Mouse (Mus musculus) heart, postnatal 0 days (tissue): ENCODE data around the gene Col4a1. TPM values are rescaled to one million over a fixed set of nuclear protein-coding genes. Genes with fewer than 3 reads are reported as not detected.

Experiments used
- ATAC-seq: fragments of 200-750 bp; cut with Nextera tagmentation; 2 replicates; pipeline ENCODE4 v1.8.0; 2017; ENCODE audit warnings: low read depth, moderate number of reproducible peaks, moderate library complexity; ENCODE audit not compliant: insufficient read depth
- DNase-seq: peaks from one replicate; pipeline ENCODE4 v3.0.0-alpha.2; 2016; ENCODE audit warnings: low spot score
- H3K27ac ChIP-seq: fragments of 300-500 bp; sonication (generic); 2 replicates; pipeline ENCODE4 v1.5.1; 2014; ENCODE audit warnings: low read depth, mild to moderate bottlenecking
- H3K27me3 ChIP-seq: fragments of 300-500 bp; sonication (generic); 2 replicates; pipeline ENCODE4 v1.6.1; 2014; ENCODE audit warnings: low read length, mixed read lengths; ENCODE audit not compliant: control insufficient read depth, insufficient read depth
- H3K36me3 ChIP-seq: fragments of 300-500 bp; sonication (generic); replicated peaks from 2 replicates; pipeline ENCODE4 v1.6.1; 2014; ENCODE audit warnings: low read length, mixed read lengths; ENCODE audit not compliant: control insufficient read depth, insufficient read depth
- H3K4me1 ChIP-seq: fragments of 300-500 bp; sonication (generic); 2 replicates; pipeline ENCODE4 v1.6.1; 2014; ENCODE audit warnings: antibody characterized with exemption; ENCODE audit not compliant: control insufficient read depth, insufficient read depth
- H3K4me2 ChIP-seq: fragments of 300-500 bp; sonication (generic); 2 replicates; pipeline ENCODE4 v1.6.1; 2014; ENCODE audit warnings: low read depth, mild to moderate bottlenecking, low read length, moderate library complexity
- H3K4me3 ChIP-seq: fragments of 300-500 bp; sonication (generic); 2 replicates; pipeline ENCODE4 v1.5.1; 2014; ENCODE audit warnings: low read depth, low read length
- H3K9ac ChIP-seq: fragments of 300-500 bp; sonication (generic); replicated peaks from 2 replicates; pipeline ENCODE4 v1.6.1; 2014; ENCODE audit warnings: low read depth, low read length, mixed read lengths
- H3K9me3 ChIP-seq: fragments of 300-500 bp; sonication (generic); replicated peaks from 2 replicates; pipeline ENCODE4 v1.6.1; 2016; ENCODE audit warnings: low read length; ENCODE audit not compliant: control insufficient read depth
- CTCF ChIP-seq: IDR thresholded peaks from 2 replicates; pipeline ENCODE4 v1.5.1; 2016; ENCODE audit warnings: antibody characterized with exemption, control low read depth, low read depth
- EP300 ChIP-seq: IDR thresholded peaks from 2 replicates; pipeline ENCODE4 v1.6.1; 2016; ENCODE audit warnings: antibody characterized with exemption, low read depth
- WGBS: fragments of 180-500 bp; shearing (Covaris S2); extraction: QIAGEN DNeasy Blood & Tissue Kit; methylation state at CpG from one replicate; pipeline ENCODE4 v1.1.7; 2014; 5-methylcytosine and 5-hydroxymethylcytosine counted together
- polyA plus RNA-seq: library from polyadenylated mRNA; unstranded; fragments of >200 nt; fragmentation: Nextera tagmentation; extraction: Ambion mirVana; gene quantifications from 2 replicates; pipeline ENCODE4 v1.2.1, GENCODE M21; 2015
- total RNA-seq: library from RNA; depleted of rRNA; stranded (reverse); fragments of >200 nt; gene quantifications from 2 replicates; pipeline ENCODE4 v1.2.3, GENCODE M21; 2014; ENCODE audit warnings: low replicate concordance

The Col4a1 gene
- total and polyA plus RNA-seq, 2 experiments from 2014 or later: 191 to 921 TPM

- H3K4me2 ChIP-seq: no peak overlapping the region
- ATAC-seq (no peak; the same call in 1 of the 2 replicates), DNase-seq (no peak)
- no peaks in the 10 kb centered on the region for H3K9me3 ChIP-seq
- no peak overlapping the region for H3K4me3 ChIP-seq
- TF ChIP-seq EP300 (no peak), CTCF (no peak)
- WGBS: 65% methylated on average over 11 of the region's 11 CpGs
- H3K27ac ChIP-seq: no peak overlapping the region
- no peaks in the 10 kb centered on the region for H3K4me1 ChIP-seq
- H3K27me3 ChIP-seq: no peaks in the 10 kb centered on the region
- peaks cover 45% of the 10 kb centered on the region for H3K36me3 ChIP-seq
- H3K9ac ChIP-seq: no peak overlapping the region
These were observed 115.4 kb downstream of the Col4a1 start for GRCm38 (mm10) chr8:11197261-11197660.

GRCm38 (mm10) chr8:11192719-11193324, 119.8 kb downstream of the Col4a1 start:
- H3K36me3 ChIP-seq: peaks cover 3% of the 10 kb centered on the region; the same call in 1 of the 2 replicates
- DNase-seq: no peak
- H3K4me2 ChIP-seq: no peak overlapping the region
- no peak for TF ChIP-seq CTCF
- TF ChIP-seq EP300: no peak
- no peak overlapping the region for H3K4me3 ChIP-seq
- WGBS: 55% methylated on average over 12 of the region's 12 CpGs
- H3K27me3 ChIP-seq: peaks cover 8% of the 10 kb centered on the region; the same call in 1 of the 2 replicates
- H3K4me1 ChIP-seq: 0 out of 2 replicates have a peak, but pooled peaks cover 3% of the 10 kb centered on the region
- H3K9ac ChIP-seq: no peak overlapping the region
- H3K27ac ChIP-seq: no peak overlapping the region
- ATAC-seq: no peak
- H3K9me3 ChIP-seq: no peaks in the 10 kb centered on the region

- ATAC-seq (peak; percentile 22; the same call in 1 of the 2 replicates), DNase-seq (peak; percentile 75)
- under 1% methylated on average over 46 of the region's 46 CpGs for WGBS
- Histone ChIP-seq H3K4me2 (peak overlapping the region; percentile 65), H3K36me3 (no peaks in the 10 kb centered on the region), H3K4me3 (peak overlapping the region; percentile 36), H3K27me3 (peaks cover 9% of the 10 kb centered on the region; the same call in 1 of the 2 replicates), H3K9me3 (no peaks in the 10 kb centered on the region), H3K4me1 (peaks cover 18% of the 10 kb centered on the region), H3K9ac (peak overlapping the region; percentile 24; the same call in 1 of the 2 replicates), H3K27ac (no peak overlapping the region)
- TF ChIP-seq CTCF: peak; percentile 95
- TF ChIP-seq EP300: no peak
These were observed 124.9 kb downstream of the Col4a1 start for GRCm38 (mm10) chr8:11187581-11188271.

- H3K27ac ChIP-seq: no peak overlapping the region
- no peak for DNase-seq
- no peak overlapping the region for H3K4me2 ChIP-seq
- no peaks in the 10 kb centered on the region for H3K36me3 ChIP-seq
- peaks cover 9% of the 10 kb centered on the region; the same call in 1 of the 2 replicates for H3K27me3 ChIP-seq
- H3K4me1 ChIP-seq: peaks cover 24% of the 10 kb centered on the region
- no peaks in the 10 kb centered on the region for H3K9me3 ChIP-seq
- H3K9ac ChIP-seq: no peak overlapping the region
- H3K4me3 ChIP-seq: no peak overlapping the region
- no peak for ATAC-seq
- TF ChIP-seq CTCF (no peak), EP300 (no peak)
- 31% methylated on average over 4 of the region's 4 CpGs for WGBS
These were observed 126.2 kb downstream of the Col4a1 start for GRCm38 (mm10) chr8:11186456-11186855.

GRCm38 (mm10) chr8:11185672-11186071, 127.0 kb downstream of the Col4a1 start:
- DNase-seq (no peak), ATAC-seq (no peak)
- Histone ChIP-seq H3K4me3 (no peak overlapping the region), H3K4me1 (peaks cover 24% of the 10 kb centered on the region), H3K27ac (no peak overlapping the region), H3K36me3 (no peaks in the 10 kb centered on the region), H3K27me3 (peaks cover 9% of the 10 kb centered on the region; the same call in 1 of the 2 replicates), H3K9me3 (no peaks in the 10 kb centered on the region), H3K9ac (no peak overlapping the region), H3K4me2 (no peak overlapping the region)
- 83% methylated on average over 2 of the region's 2 CpGs for WGBS
- no peak for TF ChIP-seq EP300
- no peak for TF ChIP-seq CTCF
